Mouse (Mus musculus): ENCODE results near the gene Igf2bp3. TPM values are rescaled to one million over a fixed set of nuclear protein-coding genes. Genes with fewer than 3 reads are reported as not detected.

Igf2bp3 gene
- polyA plus RNA-seq, 1 experiment from 2014 or later, result 68.6 TPM

DNA sequence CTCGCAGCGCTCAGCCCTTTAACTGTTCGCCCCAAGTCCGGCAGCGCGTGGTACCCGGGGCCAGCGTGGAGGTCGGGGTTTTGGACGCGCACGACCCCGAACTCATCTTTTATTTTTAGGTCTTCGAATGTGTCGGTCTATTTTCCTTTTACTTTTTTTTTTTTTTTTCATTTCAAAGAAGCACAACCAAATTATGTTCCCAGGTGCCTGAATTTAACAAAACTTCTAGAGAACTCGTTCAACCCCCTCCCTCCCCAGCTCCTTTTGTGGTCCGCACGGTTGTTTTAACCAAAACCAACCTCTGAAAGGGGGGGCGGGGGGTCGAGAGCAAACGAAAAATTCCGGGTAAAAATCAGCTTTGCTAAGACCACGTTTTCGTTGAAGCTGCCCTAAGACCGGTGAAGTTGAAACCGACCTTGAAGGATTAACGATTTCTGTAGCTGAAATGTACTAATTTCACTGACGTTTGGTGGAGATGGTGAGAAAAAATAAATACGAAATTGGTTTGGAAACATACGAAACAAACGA, 3.6 kb upstream of the Igf2bp3 start:
- peak overlapping the region; percentile 57 for H3K9ac ChIP-seq
- H3K27ac ChIP-seq (ENCODE audit: poor library complexity, severe bottlenecking), result no peak overlapping the region

DNA sequence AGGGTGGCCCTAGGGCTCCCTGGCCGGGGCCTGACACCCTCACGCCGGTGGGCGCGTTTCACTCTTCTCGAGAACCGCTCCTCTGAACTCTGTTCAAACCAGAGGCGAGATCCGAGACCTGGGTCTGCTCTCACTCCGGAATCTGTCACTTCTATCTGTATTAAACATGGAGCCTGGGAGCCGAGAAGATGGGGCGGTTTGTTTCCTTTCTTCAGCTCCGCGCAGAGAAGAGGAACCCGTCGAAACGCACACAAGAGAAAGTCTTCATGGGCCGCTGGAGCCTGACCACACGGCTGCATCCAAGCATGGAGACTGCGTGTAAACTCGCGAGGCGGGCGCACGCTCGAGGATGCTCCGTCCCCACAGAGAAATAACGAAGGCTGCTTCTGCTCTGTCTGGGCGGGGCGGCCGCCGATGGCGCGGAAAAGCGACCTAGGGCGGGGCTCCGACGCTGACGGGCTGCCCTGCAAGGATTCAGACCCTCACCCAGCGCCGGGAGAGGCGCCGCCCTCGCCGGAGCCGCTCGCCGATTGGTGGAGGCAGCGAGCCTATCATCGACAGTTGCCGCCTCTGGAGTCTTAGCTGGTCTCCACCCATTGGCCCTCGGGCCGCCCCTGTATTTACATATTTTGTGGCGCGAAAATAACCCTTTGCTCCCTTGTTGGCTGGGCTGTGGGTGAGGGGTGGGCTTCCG, 3.0 kb upstream of the Igf2bp3 start:
- Histone ChIP-seq H3K4me2 (peak overlapping the region; percentile 84), H3K36me3 (no peaks in the 10 kb centered on the region), H3K27me3 (replicated peaks) (no peaks in the 10 kb centered on the region), H3K9me3 (replicated peaks) (no peaks in the 10 kb centered on the region), H3K4me3 (peak overlapping the region; percentile 72), H3K27ac (ENCODE audit: poor library complexity, severe bottlenecking) (peak overlapping the region; percentile 91), H3K4me1 (replicated peaks) (peaks cover 12% of the 10 kb centered on the region), H3K9ac (peak overlapping the region; percentile 92)
- peak; percentile 93 for ATAC-seq (ENCODE audit: insufficient number of reproducible peaks, low FRiP score)
- 0% methylated on average over 56 of the region's 56 CpGs for WGBS

More for the DNA sequence above, 3.6 kb upstream of the Igf2bp3 start:
- H3K4me2 ChIP-seq, result peak overlapping the region; percentile 84
- H3K4me1 ChIP-seq (replicated peaks), result peaks cover 6% of the 10 kb centered on the region; the same call in 1 of the 2 replicates
- H3K4me3 ChIP-seq, result peak overlapping the region; percentile 72
- no peaks in the 10 kb centered on the region for H3K9me3 ChIP-seq (replicated peaks)
- H3K36me3 ChIP-seq, result no peaks in the 10 kb centered on the region
- no peaks in the 10 kb centered on the region for H3K27me3 ChIP-seq (replicated peaks)
- ATAC-seq (ENCODE audit: insufficient number of reproducible peaks, low FRiP score), result no peak
- WGBS, result under 1% methylated on average over 31 of the region's 31 CpGs

- H3K9me3 ChIP-seq (replicated peaks), result no peaks in the 10 kb centered on the region
- H3K27ac ChIP-seq (ENCODE audit: poor library complexity, severe bottlenecking), result peak overlapping the region; percentile 91
- H3K4me1 ChIP-seq (replicated peaks), result peaks cover 18% of the 10 kb centered on the region
- H3K4me3 ChIP-seq, result peak overlapping the region; percentile 72
- WGBS, result 3% methylated on average over 11 of the region's 11 CpGs
- no peaks in the 10 kb centered on the region for H3K36me3 ChIP-seq
- no peaks in the 10 kb centered on the region for H3K27me3 ChIP-seq (replicated peaks)
- ATAC-seq (ENCODE audit: insufficient number of reproducible peaks, low FRiP score), result no peak
- peak overlapping the region; percentile 84 for H3K4me2 ChIP-seq
- peak overlapping the region; percentile 92 for H3K9ac ChIP-seq
These were observed 2.2 kb upstream of the Igf2bp3 start for GRCm38 (mm10) chr6:49216811-49217542.

- Histone ChIP-seq H3K9ac (peak overlapping the region; percentile 91), H3K9me3 (replicated peaks) (no peaks in the 10 kb centered on the region), H3K27ac (ENCODE audit: poor library complexity, severe bottlenecking) (peak overlapping the region; percentile 100), H3K4me2 (peak overlapping the region; percentile 87), H3K4me3 (peak overlapping the region; percentile 73), H3K4me1 (replicated peaks) (peaks cover 22% of the 10 kb centered on the region), H3K27me3 (replicated peaks) (no peaks in the 10 kb centered on the region), H3K36me3 (0 out of 2 replicates have a peak, but pooled peaks cover 2% of the 10 kb centered on the region)
- 1% methylated on average over 14 of the region's 14 CpGs for WGBS
- ATAC-seq (ENCODE audit: insufficient number of reproducible peaks, low FRiP score), result peak; percentile 9
These were observed 1.2 kb upstream of the Igf2bp3 start for GRCm38 (mm10) chr6:49215748-49216585.

DNA sequence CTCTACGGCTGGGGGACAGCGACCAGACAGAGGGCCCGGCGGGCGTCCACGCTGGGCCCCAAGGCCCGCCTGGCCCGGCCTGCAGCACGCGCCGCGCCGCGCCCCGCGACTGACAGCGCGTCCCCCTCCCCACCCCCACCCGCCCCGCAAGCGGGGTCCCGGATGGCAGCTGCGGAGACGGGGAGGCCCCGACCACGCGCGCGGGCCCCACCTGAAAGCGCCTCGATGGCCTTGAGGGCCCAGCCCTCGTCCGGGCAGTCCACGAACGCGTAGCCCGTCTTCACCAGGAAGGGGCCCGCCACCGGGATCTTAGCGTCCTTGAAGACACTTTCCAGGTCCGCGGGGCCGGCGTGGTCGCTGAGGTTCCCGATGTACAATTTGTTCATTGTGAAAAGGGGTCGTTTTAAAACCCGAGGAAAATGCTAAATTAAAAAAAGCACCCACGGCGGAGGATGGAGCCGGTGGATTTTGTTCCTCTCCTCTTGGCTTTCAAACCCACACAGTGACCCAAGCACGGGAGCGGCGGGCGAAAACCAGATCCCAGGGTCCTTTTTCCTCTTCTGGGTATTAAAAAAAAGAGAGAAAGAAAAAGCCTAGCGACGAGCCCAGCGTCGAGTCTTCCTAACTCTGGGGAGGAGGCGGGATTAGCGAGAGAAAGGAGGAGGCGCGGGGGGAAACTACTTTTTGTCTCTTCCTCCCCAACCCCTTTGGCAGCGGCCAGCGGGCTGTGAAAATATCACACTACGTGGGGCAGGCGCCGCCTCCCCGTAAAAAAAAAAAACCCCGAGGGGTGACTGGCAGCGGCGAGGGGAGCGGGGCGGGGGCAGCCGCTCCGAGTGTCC, 450 bp downstream of the Igf2bp3 start:
- H3K9me3 ChIP-seq (replicated peaks), result no peaks in the 10 kb centered on the region
- under 1% methylated on average over 75 of the region's 76 CpGs for WGBS
- 0 out of 2 replicates have a peak, but pooled peaks cover 2% of the 10 kb centered on the region for H3K36me3 ChIP-seq
- peak overlapping the region; percentile 91 for H3K9ac ChIP-seq
- peaks cover 34% of the 10 kb centered on the region for H3K4me1 ChIP-seq (replicated peaks)
- H3K4me2 ChIP-seq, result peak overlapping the region; percentile 87
- H3K27me3 ChIP-seq (replicated peaks), result no peaks in the 10 kb centered on the region
- 0 out of 2 replicates have a peak, but pooled peaks have one; percentile 1 for ATAC-seq (ENCODE audit: insufficient number of reproducible peaks, low FRiP score)
- peak overlapping the region; percentile 73 for H3K4me3 ChIP-seq
- H3K27ac ChIP-seq (ENCODE audit: poor library complexity, severe bottlenecking), result peak overlapping the region; percentile 100

GRCm38 (mm10) chr6:49213581-49214085, 1.1 kb downstream of the Igf2bp3 start:
- H3K27ac ChIP-seq (ENCODE audit: poor library complexity, severe bottlenecking), result peak overlapping the region; percentile 100
- H3K9ac ChIP-seq, result peak overlapping the region; percentile 91
- peak overlapping the region; percentile 87 for H3K4me2 ChIP-seq
- WGBS, result 0% methylated on average over 42 of the region's 50 CpGs
- ATAC-seq (ENCODE audit: insufficient number of reproducible peaks, low FRiP score), result no peak
- H3K36me3 ChIP-seq, result 0 out of 2 replicates have a peak, but pooled peaks cover 2% of the 10 kb centered on the region
- H3K4me1 ChIP-seq (replicated peaks), result peaks cover 40% of the 10 kb centered on the region
- H3K9me3 ChIP-seq (replicated peaks), result no peaks in the 10 kb centered on the region
- H3K27me3 ChIP-seq (replicated peaks), result no peaks in the 10 kb centered on the region
- peak overlapping the region; percentile 73 for H3K4me3 ChIP-seq

- WGBS, result 4% methylated on average over 20 of the region's 20 CpGs
- Histone ChIP-seq H3K27me3 (replicated peaks) (no peaks in the 10 kb centered on the region), H3K4me3 (peak overlapping the region; percentile 73), H3K9me3 (replicated peaks) (no peaks in the 10 kb centered on the region), H3K9ac (peak overlapping the region; percentile 91), H3K4me1 (replicated peaks) (peaks cover 45% of the 10 kb centered on the region), H3K36me3 (0 out of 2 replicates have a peak, but pooled peaks cover 2% of the 10 kb centered on the region), H3K4me2 (peak overlapping the region; percentile 87), H3K27ac (ENCODE audit: poor library complexity, severe bottlenecking) (peak overlapping the region; percentile 100)
- no peak for ATAC-seq (ENCODE audit: insufficient number of reproducible peaks, low FRiP score)
These were observed 1.7 kb downstream of the Igf2bp3 start for GRCm38 (mm10) chr6:49212931-49213580.

GRCm38 (mm10) chr6:49212141-49212540, 2.6 kb downstream of the Igf2bp3 start:
- H3K9me3 ChIP-seq (replicated peaks), result no peaks in the 10 kb centered on the region
- peaks cover 47% of the 10 kb centered on the region for H3K4me1 ChIP-seq (replicated peaks)
- 25% methylated on average over 3 of the region's 4 CpGs for WGBS
- peak overlapping the region; percentile 87 for H3K4me2 ChIP-seq
- peak overlapping the region; percentile 61 for H3K9ac ChIP-seq
- 0 out of 2 replicates have a peak, but pooled peaks cover 2% of the 10 kb centered on the region for H3K36me3 ChIP-seq
- H3K27ac ChIP-seq (ENCODE audit: poor library complexity, severe bottlenecking), result peak overlapping the region; percentile 100
- no peaks in the 10 kb centered on the region for H3K27me3 ChIP-seq (replicated peaks)
- ATAC-seq (ENCODE audit: insufficient number of reproducible peaks, low FRiP score), result no peak
- peak overlapping the region; percentile 73 for H3K4me3 ChIP-seq

- peak overlapping the region; percentile 54; the same call in 1 of the 2 replicates for H3K27ac ChIP-seq (ENCODE audit: poor library complexity, severe bottlenecking)
- peaks cover 47% of the 10 kb centered on the region for H3K4me1 ChIP-seq (replicated peaks)
- ATAC-seq (ENCODE audit: insufficient number of reproducible peaks, low FRiP score), result no peak
- peaks cover 5% of the 10 kb centered on the region; the same call in 1 of the 2 replicates for H3K36me3 ChIP-seq
- H3K27me3 ChIP-seq (replicated peaks), result no peaks in the 10 kb centered on the region
- 0 out of 2 replicates have a peak overlapping the region, but pooled peaks have one; percentile 24 for H3K9ac ChIP-seq
- peak overlapping the region; percentile 39 for H3K4me2 ChIP-seq
- H3K9me3 ChIP-seq (replicated peaks), result no peaks in the 10 kb centered on the region
- 0 out of 2 replicates have a peak overlapping the region, but pooled peaks have one; percentile 8 for H3K4me3 ChIP-seq
- 36% methylated on average over 5 of the region's 5 CpGs for WGBS
These were observed 3.2 kb downstream of the Igf2bp3 start for GRCm38 (mm10) chr6:49211596-49211995.

All from heart, embryonic 12.5 days (tissue).